Mouse (Mus musculus) forebrain, embryonic 14.5 days (tissue): ENCODE measurements around the gene Wipi2. TPM values are rescaled to one million over a fixed set of nuclear protein-coding genes. Genes with fewer than 3 reads are reported as not detected.

ENCODE experiments used
- ATAC-seq: fragments of 200-750 bp; cut with Nextera tagmentation; 2 replicates; pipeline ENCODE4 v1.8.0; 2017; ENCODE audit warnings: mild to moderate bottlenecking, moderate library complexity
- DNase-seq: peaks from one replicate; pipeline ENCODE4 v3.0.0-alpha.2; 2015; ENCODE audit warnings: low spot score
- H3K27ac ChIP-seq: fragments of 300-500 bp; sonication (generic); 2 replicates; pipeline ENCODE4 v1.5.1; 2014; ENCODE audit warnings: low read depth, mild to moderate bottlenecking, control low read depth, low read length, moderate library complexity
- H3K27me3 ChIP-seq: fragments of 300-500 bp; sonication (generic); replicated peaks from 2 replicates; pipeline ENCODE4 v1.6.1; 2014; ENCODE audit warnings: low read length, control low read depth, mixed read lengths; ENCODE audit not compliant: control insufficient read depth, insufficient read depth
- H3K36me3 ChIP-seq: fragments of 300-500 bp; sonication (generic); 2 replicates; pipeline ENCODE4 v1.6.1; 2014; ENCODE audit warnings: low read length, control low read depth; ENCODE audit not compliant: control insufficient read depth, insufficient read depth
- H3K4me1 ChIP-seq: fragments of 300-500 bp; sonication (generic); 2 replicates; pipeline ENCODE4 v1.6.1; 2014; ENCODE audit warnings: antibody characterized with exemption, low read length, control low read depth; ENCODE audit not compliant: control insufficient read depth, insufficient read depth
- H3K4me2 ChIP-seq: fragments of 300-500 bp; sonication (generic); 2 replicates; pipeline ENCODE4 v1.6.1; 2014; ENCODE audit warnings: mild to moderate bottlenecking, control low read depth, low read length
- H3K4me3 ChIP-seq: fragments of 300-500 bp; sonication (generic); 2 replicates; pipeline ENCODE4 v1.5.1; 2014; ENCODE audit warnings: low read depth, low read length, control low read depth
- H3K9ac ChIP-seq: fragments of 300-500 bp; sonication (generic); 2 replicates; pipeline ENCODE4 v1.6.1; 2014; ENCODE audit warnings: mild to moderate bottlenecking, low read length, control low read depth, moderate library complexity
- H3K9me3 ChIP-seq: fragments of 300-500 bp; sonication (generic); replicated peaks from 2 replicates; pipeline ENCODE4 v1.6.1; 2016; ENCODE audit warnings: low read length, control low read depth, mixed read lengths; ENCODE audit not compliant: control insufficient read depth
- WGBS: fragments of 180-500 bp; shearing (Covaris S2); extraction: QIAGEN DNeasy Blood & Tissue Kit; methylation state at CpG from one replicate; pipeline ENCODE4 v1.1.7; 2014; 5-methylcytosine and 5-hydroxymethylcytosine counted together
- polyA plus RNA-seq: library from polyadenylated mRNA; unstranded; fragments of >200 nt; fragmentation: Nextera tagmentation; extraction: Ambion mirVana; gene quantifications from 2 replicates; pipeline ENCODE4 v1.2.1, GENCODE M21; 2014

Gene Wipi2
- polyA plus RNA-seq, 1 experiment from 2014 or later, result 41.5 TPM

DNA sequence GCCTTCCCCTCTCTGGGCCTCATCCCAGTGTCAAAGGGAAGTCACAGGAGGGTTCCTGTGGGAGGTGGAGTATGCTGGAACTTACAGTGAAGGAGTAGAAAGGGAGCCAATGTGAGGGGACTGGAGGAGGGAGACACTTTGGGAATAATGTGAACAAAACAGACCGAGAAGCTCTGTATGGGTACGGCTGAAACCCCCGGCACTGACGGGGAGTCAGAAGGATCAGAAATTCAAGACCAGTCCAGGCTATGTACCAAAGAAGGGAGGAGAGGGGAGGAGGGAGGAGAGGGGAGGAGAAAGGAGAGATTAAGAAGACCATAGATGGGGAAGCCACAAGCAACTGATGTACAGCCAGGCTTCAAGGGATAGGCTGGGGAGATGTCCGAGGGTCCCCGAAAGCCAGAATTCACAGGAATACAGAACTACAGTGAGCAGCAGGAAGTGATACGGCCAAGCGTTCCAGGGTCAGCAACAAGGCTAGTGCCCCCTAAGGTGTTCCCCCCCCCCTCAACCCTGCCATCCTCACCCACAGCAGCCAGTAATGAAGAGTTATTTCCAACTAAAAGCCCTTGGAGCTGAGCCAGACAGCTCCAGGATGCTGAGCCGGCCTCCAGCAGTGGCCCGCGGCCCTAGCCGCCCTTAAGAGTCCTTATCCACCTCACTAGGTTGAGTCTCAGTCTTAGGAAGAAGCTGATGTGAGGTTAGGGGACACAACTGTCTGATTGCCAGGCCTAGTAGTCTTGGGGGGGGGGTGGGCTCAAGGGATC is 65.7 kb downstream of the Wipi2 start:
- no peak overlapping the region for H3K4me3 ChIP-seq
- DNase-seq (peak; percentile 54), ATAC-seq (no peak)
- H3K9me3 ChIP-seq, result no peaks in the 10 kb centered on the region
- H3K27ac ChIP-seq, result 0 out of 2 replicates have a peak overlapping the region, but pooled peaks have one; percentile 9
- peaks cover 18% of the 10 kb centered on the region for H3K4me1 ChIP-seq
- H3K36me3 ChIP-seq, result no peaks in the 10 kb centered on the region
- H3K27me3 ChIP-seq, result no peaks in the 10 kb centered on the region
- H3K4me2 ChIP-seq, result peak overlapping the region; percentile 7
- peak overlapping the region; percentile 35; the same call in 1 of the 2 replicates for H3K9ac ChIP-seq
- WGBS, result 54% methylated on average over 12 of the region's 12 CpGs

DNA sequence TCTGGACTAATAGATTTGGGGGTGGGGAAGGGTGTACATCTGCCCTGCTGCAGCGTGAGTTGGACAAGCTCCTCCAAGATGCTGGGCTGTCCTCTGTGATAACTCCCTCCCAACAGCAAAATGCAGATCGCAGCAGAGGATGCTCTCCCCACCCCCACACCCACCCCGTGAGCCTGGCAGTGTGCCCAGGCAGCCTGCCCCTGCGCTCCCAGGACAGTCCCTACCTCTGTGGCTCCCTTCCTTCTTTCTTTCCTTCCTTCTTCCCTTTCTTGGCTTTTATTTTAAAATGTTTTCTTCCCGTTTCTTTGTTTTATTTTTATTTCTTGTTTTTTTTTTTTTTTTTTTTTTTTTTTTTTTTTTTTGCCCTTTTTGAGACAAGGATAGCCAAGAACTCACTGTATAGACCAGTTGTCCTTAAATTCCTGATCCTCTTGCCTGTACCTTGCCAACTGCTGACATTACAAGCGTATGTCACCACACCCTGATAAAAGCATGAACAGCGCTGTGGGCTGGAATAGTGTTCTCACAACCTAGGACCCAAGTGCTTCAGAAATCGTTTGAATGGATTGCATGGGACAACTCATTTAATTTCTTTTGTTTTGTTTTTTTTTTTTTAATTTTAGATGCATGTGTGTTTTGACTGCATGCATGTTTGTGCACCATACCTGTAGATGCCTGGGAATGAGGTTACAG is 66.4 kb downstream of the Wipi2 start:
- ATAC-seq, result no peak
- no peaks in the 10 kb centered on the region for H3K27me3 ChIP-seq
- H3K9ac ChIP-seq, result peak overlapping the region; percentile 35; the same call in 1 of the 2 replicates
- H3K4me2 ChIP-seq, result peak overlapping the region; percentile 7; the same call in 1 of the 2 replicates
- no peaks in the 10 kb centered on the region for H3K9me3 ChIP-seq
- WGBS, result 44% methylated on average over 8 of the region's 8 CpGs
- peaks cover 18% of the 10 kb centered on the region for H3K4me1 ChIP-seq
- 0 out of 2 replicates have a peak overlapping the region, but pooled peaks have one; percentile 9 for H3K27ac ChIP-seq
- no peak overlapping the region for H3K4me3 ChIP-seq
- H3K36me3 ChIP-seq, result no peaks in the 10 kb centered on the region
- no peak for DNase-seq

DNA sequence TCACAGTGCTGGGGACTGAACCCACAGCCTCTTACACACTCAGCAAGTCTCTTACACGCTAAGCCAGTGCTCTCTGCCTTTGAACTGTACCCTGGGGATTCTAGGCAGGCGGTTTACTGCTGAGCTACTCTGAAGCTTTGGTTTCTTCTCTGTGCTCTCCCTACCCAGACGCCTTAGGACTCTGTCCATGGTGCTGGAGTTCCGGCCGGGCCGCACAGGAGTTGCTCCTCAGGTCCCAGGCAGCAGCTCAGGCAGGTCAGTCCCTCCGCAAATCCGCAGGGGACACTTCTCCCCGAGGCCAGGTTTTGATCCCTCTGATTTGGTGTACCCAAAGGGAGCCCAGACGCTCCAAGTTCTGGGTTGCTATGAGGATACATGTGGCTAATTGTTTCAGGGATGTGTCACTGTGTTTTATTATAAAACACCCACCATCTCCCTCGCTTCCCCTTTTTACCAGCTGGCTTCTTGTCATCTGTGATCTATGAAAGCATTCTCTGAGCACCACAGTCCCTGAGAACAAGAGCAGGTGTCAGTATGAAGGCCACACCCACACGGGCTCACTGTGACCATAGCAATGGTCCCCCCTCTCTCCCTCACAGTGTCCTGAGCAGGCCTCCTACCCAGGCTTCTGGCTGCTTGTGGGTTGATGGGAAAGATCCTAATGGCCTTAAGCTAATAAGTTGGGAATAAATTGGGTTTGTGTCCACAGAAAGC is 67.3 kb downstream of the Wipi2 start:
- no peak for DNase-seq
- WGBS, result 12% methylated on average over 12 of the region's 12 CpGs
- Histone ChIP-seq H3K4me3 (no peak overlapping the region), H3K36me3 (no peaks in the 10 kb centered on the region), H3K9me3 (no peaks in the 10 kb centered on the region), H3K9ac (no peak overlapping the region), H3K27ac (no peak overlapping the region), H3K27me3 (no peaks in the 10 kb centered on the region), H3K4me1 (peaks cover 20% of the 10 kb centered on the region), H3K4me2 (no peak overlapping the region)
- ATAC-seq, result no peak

DNA sequence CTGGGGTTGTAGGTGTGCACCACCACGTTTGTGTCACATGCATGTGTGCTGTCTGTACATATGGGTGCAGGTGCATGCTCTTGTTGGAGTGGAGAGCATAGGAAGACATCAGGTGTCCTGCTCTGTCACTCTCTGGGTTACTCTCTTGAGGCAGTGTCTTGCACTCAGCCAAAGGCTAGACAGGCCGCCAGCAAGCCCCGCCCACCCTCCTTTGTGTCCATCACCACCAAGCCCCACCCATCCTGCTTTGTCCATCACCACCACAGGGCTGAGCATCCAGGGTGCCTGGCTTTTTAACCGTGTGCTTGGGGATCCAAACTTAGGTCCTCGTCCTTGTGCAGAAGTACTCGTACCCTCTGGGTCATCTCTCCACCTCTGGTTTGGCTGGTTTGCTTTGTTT is 68.8 kb downstream of the Wipi2 start:
- Histone ChIP-seq H3K9ac (no peak overlapping the region), H3K9me3 (no peaks in the 10 kb centered on the region), H3K4me1 (peaks cover 20% of the 10 kb centered on the region), H3K27ac (no peak overlapping the region), H3K27me3 (peaks cover 5% of the 10 kb centered on the region), H3K36me3 (no peaks in the 10 kb centered on the region), H3K4me3 (no peak overlapping the region), H3K4me2 (no peak overlapping the region)
- WGBS, result 20% methylated on average over 6 of the region's 6 CpGs
- DNase-seq (no peak), ATAC-seq (no peak)

DNA sequence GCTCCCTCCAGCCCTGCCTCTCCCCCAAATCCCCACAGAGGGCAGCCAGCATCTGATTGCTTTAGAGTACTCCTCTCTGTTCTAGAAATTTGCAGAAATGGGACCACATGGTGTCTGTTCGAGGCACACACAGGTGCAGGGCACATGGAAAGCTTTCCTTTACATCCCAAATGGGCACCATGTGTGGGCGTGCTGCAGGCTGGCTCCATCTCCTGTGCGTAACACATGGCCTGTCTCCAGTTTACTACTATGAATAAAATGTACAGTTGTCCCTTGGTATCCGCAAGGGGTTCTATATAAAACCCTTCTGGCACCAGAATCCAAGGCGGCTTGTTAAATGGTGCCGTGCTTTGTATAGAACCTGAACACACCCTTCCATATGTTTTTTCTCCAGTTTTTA is 69.4 kb downstream of the Wipi2 start:
- Histone ChIP-seq H3K4me2 (no peak overlapping the region), H3K4me1 (peaks cover 19% of the 10 kb centered on the region), H3K36me3 (no peaks in the 10 kb centered on the region), H3K27me3 (peaks cover 5% of the 10 kb centered on the region), H3K27ac (no peak overlapping the region), H3K9me3 (no peaks in the 10 kb centered on the region), H3K9ac (no peak overlapping the region), H3K4me3 (no peak overlapping the region)
- ATAC-seq, result no peak
- DNase-seq, result no peak
- 77% methylated on average over 6 of the region's 6 CpGs for WGBS

DNA sequence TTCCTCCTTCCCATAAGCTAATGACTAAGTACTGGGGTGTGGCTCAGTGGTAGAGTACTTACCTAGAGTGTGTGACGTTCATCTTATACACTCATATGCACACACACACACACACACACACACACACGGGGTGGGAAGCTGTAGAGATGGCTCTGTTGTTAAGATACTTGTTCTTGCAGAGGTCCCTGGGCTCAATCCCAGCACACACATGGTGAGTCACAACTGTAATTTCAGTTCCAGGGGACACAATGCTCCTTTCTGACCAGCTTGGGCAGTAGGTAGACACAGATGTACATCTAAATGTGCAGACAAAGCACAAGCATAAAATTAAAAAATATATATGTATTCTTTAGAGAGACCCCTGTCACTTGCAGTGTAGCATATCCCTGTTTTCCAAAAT is 70.2 kb downstream of the Wipi2 start:
- no peak overlapping the region for H3K27ac ChIP-seq
- no peak overlapping the region for H3K4me3 ChIP-seq
- no peak overlapping the region for H3K9ac ChIP-seq
- no peaks in the 10 kb centered on the region for H3K9me3 ChIP-seq
- ATAC-seq (no peak), DNase-seq (no peak)
- H3K36me3 ChIP-seq, result no peaks in the 10 kb centered on the region
- 72% methylated on average over 2 of the region's 2 CpGs for WGBS
- no peak overlapping the region for H3K4me2 ChIP-seq
- peaks cover 17% of the 10 kb centered on the region for H3K4me1 ChIP-seq
- peaks cover 5% of the 10 kb centered on the region for H3K27me3 ChIP-seq

DNA sequence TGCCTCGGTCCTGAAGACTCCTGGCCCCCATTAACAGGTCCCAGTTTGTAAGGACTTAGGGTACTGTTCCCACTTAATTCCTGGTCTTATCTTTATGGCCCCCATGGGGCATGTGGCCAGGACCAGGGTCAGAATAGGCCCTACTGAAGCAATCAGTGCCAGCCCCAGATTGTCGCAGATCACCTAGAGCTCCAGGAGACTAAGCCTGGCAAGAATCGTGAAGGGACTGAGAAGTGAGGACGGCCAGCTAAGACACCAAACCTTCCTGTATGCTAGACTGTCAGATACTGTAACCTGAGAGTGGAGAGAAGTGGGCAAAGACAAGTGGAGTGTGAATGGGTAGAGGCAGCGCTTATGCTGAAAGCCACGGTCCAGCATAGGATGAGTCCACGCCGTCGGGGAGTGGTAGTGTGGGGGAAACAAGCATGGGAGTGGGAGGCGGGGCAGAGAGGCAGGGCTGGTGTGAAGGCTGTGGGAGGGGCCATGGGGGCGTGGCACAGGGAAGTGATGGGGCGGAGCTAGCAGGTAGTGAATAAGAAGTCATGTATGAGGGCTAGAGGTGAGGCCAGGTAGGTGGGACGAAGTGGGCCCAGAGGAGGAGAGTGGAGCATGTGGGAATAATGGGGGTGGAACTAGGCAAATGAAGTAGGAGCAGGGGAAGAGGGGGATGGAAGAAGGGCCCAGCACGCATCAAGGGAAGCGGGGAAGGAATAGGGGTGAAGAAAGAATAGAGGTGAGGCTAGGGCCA is 73.5 kb downstream of the Wipi2 start:
- H3K4me2 ChIP-seq, result peak overlapping the region; percentile 80
- no peak overlapping the region for H3K27ac ChIP-seq
- H3K4me1 ChIP-seq, result peaks cover 15% of the 10 kb centered on the region
- ATAC-seq (peak; percentile 30; the same call in 1 of the 2 replicates), DNase-seq (no peak)
- H3K9ac ChIP-seq, result no peak overlapping the region
- peaks cover 5% of the 10 kb centered on the region for H3K27me3 ChIP-seq
- no peaks in the 10 kb centered on the region for H3K9me3 ChIP-seq
- peaks cover 12% of the 10 kb centered on the region; the same call in 1 of the 2 replicates for H3K36me3 ChIP-seq
- WGBS, result 15% methylated on average over 15 of the region's 15 CpGs
- H3K4me3 ChIP-seq, result peak overlapping the region; percentile 76; the same call in 1 of the 2 replicates
